Mouse (Mus musculus): Measurements from ENCODE around the gene Spen. TPM values are rescaled to one million over a fixed set of nuclear protein-coding genes. Genes with fewer than 3 reads are reported as not detected.
"Not testable (repeated sequence)": the region's sequence is repeated elsewhere in the genome, so short reads cannot be mapped to it uniquely, and the experiment has no call there.

Gene Spen
- polyA plus RNA-seq, 1 experiment: 11.7 TPM

DNA sequence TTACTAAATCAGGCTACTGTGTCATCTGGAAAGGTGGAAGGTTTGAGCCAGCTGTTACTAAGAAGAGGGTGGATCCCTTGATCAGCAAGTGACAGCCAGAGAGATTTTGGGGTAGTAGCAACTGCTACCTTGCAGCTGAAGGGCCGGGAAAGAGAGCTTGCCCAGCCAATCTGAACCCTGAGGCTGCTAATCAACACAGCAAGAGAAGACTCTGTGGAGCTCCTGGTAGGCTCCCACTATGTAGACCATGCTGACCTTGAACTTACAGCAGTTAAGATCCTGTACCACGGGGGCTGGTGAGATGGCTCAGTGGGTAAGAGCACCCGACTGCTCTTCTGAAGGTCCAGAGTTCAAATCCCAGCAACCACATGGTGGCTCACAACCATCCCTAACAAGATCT lies 26.3 kb upstream of the Spen start:
- Histone ChIP-seq H3K36me3 (ENCODE audit: control insufficient read depth, insufficient read depth) (no peaks in the 10 kb centered on the region), H3K27me3 (ENCODE audit: control insufficient read depth, insufficient read depth, insufficient read length) (no peaks in the 10 kb centered on the region), H3K4me3 (no peak overlapping the region), H3K79me2 (ENCODE audit: control insufficient read depth, insufficient read depth) (no peaks in the 10 kb centered on the region), H3ac (ENCODE audit: control insufficient read depth, insufficient read length) (no peak overlapping the region), H3K4me2 (ENCODE audit: low read depth) (no peak overlapping the region)
- no peak for TF ChIP-seq TCF3 (IDR thresholded peaks at IDR 0.05; ENCODE audit: insufficient read length, low read depth)
- no peak for TF ChIP-seq MYOG (IDR thresholded peaks at IDR 0.05; ENCODE audit: control insufficient read depth in 1 of 3, insufficient read depth in 1 of 3, insufficient read length in 2 of 3, low read depth in 2 of 3)
- no peak for TF ChIP-seq MAX (IDR thresholded peaks at IDR 0.05; ENCODE audit: low read depth)
- no peak for TF ChIP-seq E2F4 (IDR thresholded peaks at IDR 0.05; ENCODE audit: insufficient read depth)
- no peak for TF ChIP-seq POLR2A (IDR thresholded peaks at IDR 0.05; ENCODE audit: insufficient read length, low read depth)
- TF ChIP-seq POLR2AphosphoS2 (IDR thresholded peaks at IDR 0.05; ENCODE audit: insufficient read length, low read depth): no peak
- TF ChIP-seq MYOD1 (IDR thresholded peaks at IDR 0.05; ENCODE audit: control insufficient read depth in 1 of 3, insufficient read length in 2 of 3, low read depth in 2 of 3): no peak
- no peak for TF ChIP-seq TCF12 (IDR thresholded peaks at IDR 0.05; ENCODE audit: insufficient read depth, poor library complexity, severe bottlenecking)
- no peak for TF ChIP-seq SRF (IDR thresholded peaks at IDR 0.05; ENCODE audit: control insufficient read depth, insufficient read length, low read depth)
- TF ChIP-seq REST (IDR thresholded peaks at IDR 0.05; ENCODE audit: insufficient read depth, insufficient read length): no peak
- TF ChIP-seq CEBPB (IDR thresholded peaks at IDR 0.05; ENCODE audit: insufficient read depth, poor library complexity, severe bottlenecking): no peak
- no peak for TF ChIP-seq USF1 (IDR thresholded peaks at IDR 0.05; ENCODE audit: low read depth)

DNA sequence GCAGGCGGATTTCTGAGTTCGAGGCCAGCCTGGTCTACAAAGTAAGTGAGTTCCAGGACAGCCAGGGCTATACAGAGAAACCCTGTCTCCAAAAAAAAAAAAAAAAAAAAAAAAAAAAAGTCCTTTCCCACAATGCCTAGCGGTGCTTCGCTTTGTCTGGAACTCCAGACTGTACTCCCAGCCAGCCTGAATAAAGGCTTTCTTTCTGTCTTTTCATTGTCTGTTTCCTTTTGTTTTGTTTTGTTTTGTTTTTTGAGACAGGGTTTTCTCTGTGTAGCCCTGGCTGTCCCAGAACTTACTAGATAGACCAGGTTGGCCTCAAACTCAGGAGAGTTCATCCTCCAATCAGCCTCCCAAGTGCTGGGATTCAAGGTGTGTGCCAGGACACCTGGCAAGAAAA lies 25.8 kb upstream of the Spen start:
- TF ChIP-seq E2F4 (IDR thresholded peaks at IDR 0.05; ENCODE audit: insufficient read depth): no peak
- no peaks in the 10 kb centered on the region for H3K27me3 ChIP-seq (ENCODE audit: control insufficient read depth, insufficient read depth, insufficient read length)
- H3K4me3 ChIP-seq: no peak overlapping the region
- no peak overlapping the region for H3K4me2 ChIP-seq (ENCODE audit: low read depth)
- no peaks in the 10 kb centered on the region for H3K79me2 ChIP-seq (ENCODE audit: control insufficient read depth, insufficient read depth)
- no peak overlapping the region for H3ac ChIP-seq (ENCODE audit: control insufficient read depth, insufficient read length)
- H3K36me3 ChIP-seq (ENCODE audit: control insufficient read depth, insufficient read depth): no peaks in the 10 kb centered on the region

DNA sequence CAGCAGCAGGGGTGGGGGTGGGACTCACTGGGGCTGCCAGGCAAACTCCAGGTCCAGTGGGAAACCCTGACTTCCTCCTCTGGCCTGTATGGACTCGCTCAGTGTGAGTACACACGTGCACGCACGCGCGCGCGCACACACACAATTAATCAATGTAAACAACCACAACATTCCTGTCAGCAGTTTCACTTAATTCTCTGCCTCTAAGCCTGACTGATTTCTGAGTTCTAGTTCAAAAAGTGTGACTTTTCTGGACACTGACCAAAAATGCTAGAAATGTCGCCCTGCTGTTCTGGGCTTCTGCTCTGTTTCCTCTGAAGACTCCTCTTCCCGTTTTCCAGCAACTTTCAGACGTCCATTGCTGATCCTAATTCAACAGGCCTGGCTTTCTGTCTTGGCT lies 23.9 kb upstream of the Spen start:
- TF ChIP-seq POLR2A (IDR thresholded peaks at IDR 0.05; ENCODE audit: insufficient read length, low read depth) (no peak), MYOD1 (IDR thresholded peaks at IDR 0.05; ENCODE audit: control insufficient read depth in 1 of 3, insufficient read length in 2 of 3, low read depth in 2 of 3) (no peak), CEBPB (IDR thresholded peaks at IDR 0.05; ENCODE audit: insufficient read depth, poor library complexity, severe bottlenecking) (no peak)
- Histone ChIP-seq H3ac (ENCODE audit: control insufficient read depth, insufficient read length) (no peak overlapping the region), H3K79me2 (ENCODE audit: control insufficient read depth, insufficient read depth) (no peaks in the 10 kb centered on the region), H3K4me2 (ENCODE audit: low read depth) (no peak overlapping the region), H3K36me3 (ENCODE audit: control insufficient read depth, insufficient read depth) (no peaks in the 10 kb centered on the region), H3K27me3 (ENCODE audit: control insufficient read depth, insufficient read depth, insufficient read length) (no peaks in the 10 kb centered on the region), H3K4me3 (no peak overlapping the region)

DNA sequence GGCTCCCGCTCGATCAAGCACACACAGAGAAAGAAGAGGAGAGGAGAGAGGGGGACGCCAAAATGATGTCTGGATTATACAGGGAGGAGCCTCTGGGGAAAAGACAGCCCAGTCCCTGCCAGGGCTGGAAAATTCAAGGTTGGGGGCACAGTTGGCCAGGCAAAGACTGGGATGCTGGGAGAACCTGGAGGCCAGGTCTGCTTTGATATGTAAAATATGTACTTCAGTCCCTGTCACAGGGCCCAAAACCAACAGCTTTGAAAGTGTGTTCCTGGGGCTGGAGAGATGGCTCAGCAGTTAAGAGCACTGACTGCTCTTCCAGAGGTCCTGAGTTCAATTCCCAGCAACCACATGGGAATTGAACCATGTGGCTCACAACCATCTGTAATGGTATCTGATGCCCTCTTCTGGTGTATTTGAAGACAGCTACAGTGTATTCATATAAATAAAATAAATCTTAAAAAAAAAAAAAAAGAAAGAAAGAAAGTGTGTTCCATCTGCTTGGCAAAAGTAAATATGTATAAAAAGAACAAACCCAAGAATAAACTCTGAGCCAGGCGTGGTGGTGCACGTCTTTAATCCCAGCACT lies 23.0 kb upstream of the Spen start:
- H3ac ChIP-seq (ENCODE audit: control insufficient read depth, insufficient read length); H3K4me2 ChIP-seq (ENCODE audit: low read depth); H3K36me3 ChIP-seq (ENCODE audit: control insufficient read depth, insufficient read depth); H3K4me3 ChIP-seq; H3K27me3 ChIP-seq (ENCODE audit: control insufficient read depth, insufficient read depth, insufficient read length); H3K79me2 ChIP-seq (ENCODE audit: control insufficient read depth, insufficient read depth): not testable (repeated sequence)

DNA sequence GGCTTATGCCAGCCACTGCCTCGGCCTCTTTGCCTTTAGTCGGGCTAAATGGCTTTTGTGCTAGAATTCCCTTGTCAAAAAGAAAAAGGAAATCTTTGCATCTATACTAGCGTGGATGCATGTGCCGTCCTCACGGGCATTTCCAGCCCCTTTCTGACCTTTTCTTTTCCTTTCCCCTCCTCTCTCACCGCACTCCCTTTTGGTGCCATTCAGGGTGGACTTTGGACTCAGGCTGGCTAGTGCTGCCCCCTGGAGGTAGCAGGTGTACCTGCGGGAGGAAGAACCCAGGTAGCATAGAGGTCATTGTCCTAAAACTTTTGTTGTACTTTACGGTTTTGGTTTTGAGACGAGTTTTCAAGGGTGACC lies 21.5 kb upstream of the Spen start:
- Histone ChIP-seq H3K79me2 (ENCODE audit: control insufficient read depth, insufficient read depth) (no peaks in the 10 kb centered on the region), H3ac (ENCODE audit: control insufficient read depth, insufficient read length) (no peak overlapping the region), H3K4me3 (peak overlapping the region; percentile 30), H3K4me2 (ENCODE audit: low read depth) (peak overlapping the region; percentile 96), H3K27me3 (ENCODE audit: control insufficient read depth, insufficient read depth, insufficient read length) (no peaks in the 10 kb centered on the region), H3K36me3 (ENCODE audit: control insufficient read depth, insufficient read depth) (no peaks in the 10 kb centered on the region)
- TF ChIP-seq REST (IDR thresholded peaks at IDR 0.05; ENCODE audit: insufficient read depth, insufficient read length) (no peak), CEBPB (IDR thresholded peaks at IDR 0.05; ENCODE audit: insufficient read depth, poor library complexity, severe bottlenecking) (no peak), MAX (IDR thresholded peaks at IDR 0.05; ENCODE audit: low read depth) (no peak), E2F4 (IDR thresholded peaks at IDR 0.05; ENCODE audit: insufficient read depth) (no peak), POLR2A (IDR thresholded peaks at IDR 0.05; ENCODE audit: insufficient read length, low read depth) (no peak), TCF3 (IDR thresholded peaks at IDR 0.05; ENCODE audit: insufficient read length, low read depth) (no peak), MYOG (IDR thresholded peaks at IDR 0.05; ENCODE audit: control insufficient read depth in 1 of 3, insufficient read depth in 1 of 3, insufficient read length in 2 of 3, low read depth in 2 of 3) (no peak), USF1 (IDR thresholded peaks at IDR 0.05; ENCODE audit: low read depth) (no peak), TCF12 (IDR thresholded peaks at IDR 0.05; ENCODE audit: insufficient read depth, poor library complexity, severe bottlenecking) (no peak), SRF (IDR thresholded peaks at IDR 0.05; ENCODE audit: control insufficient read depth, insufficient read length, low read depth) (no peak)

Data from myocyte (in vitro differentiated cells).